Comparison of ENCODE assay signal across 13 mouse cellular contexts in genomic region chr7:126746066-126746465, GRCm38 (mm10). TPM values are rescaled to one million over a fixed set of nuclear protein-coding genes. Genes with fewer than 3 reads are reported as not detected.
DNase-seq lines count a peak whose midpoint lies in the region; ATAC-seq and TF ChIP-seq lines count a peak whose summit lies in the region.
"Had no signal": no experiment of that assay in that cellular context is flagged by ENCODE, and none has a peak within 500 bp of the region (broad histone marks: within the 10 kb centered on the region; RNA-seq: fewer than 3 reads in every experiment).

No protein-coding gene starts in this region.

- intact Hi-C loops in heart, adult 2 months (cut with DNase I), result no loop called here
- intact Hi-C loops in heart, postnatal 14 days (cut with DNase I), result no loop called here

- H3K4me3 ChIP-seq in heart, adult 2 months, result no peak overlapping the region
- peak overlapping the region; percentile 35 for H3K4me3 ChIP-seq in liver, embryonic 13.5 days (replicated peaks)
- no peak overlapping the region for H3K4me3 ChIP-seq in midbrain, embryonic 15.5 days
- H3K4me3 ChIP-seq: limb, embryonic 15.5 days had no signal

- WGBS in heart, adult 2 months, result 62% methylated on average over 12 of the region's 12 CpGs
- WGBS in liver, embryonic 13.5 days (ENCODE audit: insufficient replicate concordance), result 33% methylated on average over 12 of the region's 12 CpGs
- WGBS in midbrain, embryonic 15.5 days, result 89% methylated on average over 12 of the region's 12 CpGs

- no peaks in the 10 kb centered on the region for H3K27me3 ChIP-seq in heart, adult 2 months (ENCODE audit: control insufficient read depth, insufficient read depth, low read length)
- no peaks in the 10 kb centered on the region for H3K27me3 ChIP-seq in liver, embryonic 13.5 days
- H3K27me3 ChIP-seq in midbrain, embryonic 15.5 days (replicated peaks), result no peaks in the 10 kb centered on the region
- H3K27me3 ChIP-seq: limb, embryonic 15.5 days had no signal

- H3K36me3 ChIP-seq in heart, adult 2 months (ENCODE audit: control insufficient read depth, insufficient read depth, low read length), result no peaks in the 10 kb centered on the region
- no peaks in the 10 kb centered on the region for H3K36me3 ChIP-seq in liver, embryonic 13.5 days
- H3K36me3 ChIP-seq in midbrain, embryonic 15.5 days (replicated peaks), result no peaks in the 10 kb centered on the region
- H3K36me3 ChIP-seq: limb, embryonic 15.5 days had no signal

- H3K9me3 ChIP-seq in liver, embryonic 13.5 days (replicated peaks), result no peaks in the 10 kb centered on the region
- no peaks in the 10 kb centered on the region for H3K9me3 ChIP-seq in midbrain, embryonic 15.5 days
- H3K9me3 ChIP-seq: limb, embryonic 15.5 days had no signal

- 0 out of 2 replicates have a peak, but pooled peaks cover 1% of the 10 kb centered on the region for H3K4me1 ChIP-seq in heart, adult 2 months (ENCODE audit: control insufficient read depth, insufficient read depth, low read length)
- H3K4me1 ChIP-seq in liver, embryonic 13.5 days (replicated peaks), result peaks cover 23% of the 10 kb centered on the region
- H3K4me1 ChIP-seq in midbrain, embryonic 15.5 days, result no peaks in the 10 kb centered on the region

- DNase-seq in heart, adult 2 months, result peak in 1 of 2 experiments; percentile 53
- DNase-seq in heart, postnatal 14 days, result no peak
- DNase-seq in brain, adult 2 months (ENCODE audit: low read depth, low spot score), result peak; percentile 74
- DNase-seq in liver, embryonic 13.5 days, result no peak
- DNase-seq in MN1 (ENCODE audit: low spot score), result no peak
- no peak for DNase-seq in urinary bladder, postnatal 10 days (ENCODE audit: low spot score)
- DNase-seq: adrenal gland, postnatal 10 days; cerebellum, postnatal 36 days; kidney, adult 8-10 months; retina, postnatal 1 day had no signal

- peak overlapping the region; percentile 49; the same call in 1 of the 2 replicates for H3K27ac ChIP-seq in heart, adult 2 months
- H3K27ac ChIP-seq in liver, embryonic 13.5 days, result peak overlapping the region; percentile 76
- H3K27ac ChIP-seq in midbrain, embryonic 15.5 days, result no peak overlapping the region
- H3K27ac ChIP-seq: limb, embryonic 15.5 days had no signal

- no peak for TF ChIP-seq CTCF in heart, adult 2 months (IDR thresholded peaks at IDR 0.05)

- peak; percentile 30; the same call in 1 of the 2 replicates for ATAC-seq in liver, embryonic 13.5 days (ENCODE audit: low read depth)
- ATAC-seq in neutrophil, adult 5-6 weeks (ENCODE audit: extremely low read depth, insufficient number of reproducible peaks, low FRiP score, poor library complexity, severe bottlenecking), result peak; percentile 77
- no peak for ATAC-seq in midbrain, embryonic 15.5 days (replicated peaks)

- H3K9ac ChIP-seq in heart, adult 2 months (ENCODE audit: low read depth, low read length), result no peak overlapping the region
- peak overlapping the region; percentile 50 for H3K9ac ChIP-seq in liver, embryonic 13.5 days
- no peak overlapping the region for H3K9ac ChIP-seq in midbrain, embryonic 15.5 days
- H3K9ac ChIP-seq: limb, embryonic 15.5 days had no signal

- no peak for TF ChIP-seq POLR2A in heart, adult 2 months (IDR thresholded peaks at IDR 0.05; ENCODE audit: insufficient read depth, low read depth, low read length)

- no peak for TF ChIP-seq EP300 in heart, adult 2 months (IDR thresholded peaks at IDR 0.05; ENCODE audit: insufficient read depth, low read depth, low read length)

- H3K4me2 ChIP-seq in liver, embryonic 13.5 days, result peak overlapping the region; percentile 32
- no peak overlapping the region for H3K4me2 ChIP-seq in midbrain, embryonic 15.5 days
- H3K4me2 ChIP-seq: limb, embryonic 15.5 days had no signal

- H3K79me2 ChIP-seq in heart, adult 2 months (replicated peaks; ENCODE audit: control insufficient read depth, insufficient read depth, low read length), result no peaks in the 10 kb centered on the region

RNA-seq across cellular contexts. Expression of gene Mapk3, which starts 13.3 kb away (rescaled TPM):
- total RNA-seq in heart, adult 2 months (2021), result 10 to 100 TPM; 45.9 to 53.1 TPM
- polyA plus RNA-seq in heart, adult 2 months (2012; rRNA removed), result 111 and 120 TPM in 2 replicates
- total RNA-seq in heart, postnatal 14 days (2021), result 10 to 100 TPM; 69.8 to 77.4 TPM
- polyA plus RNA-seq in liver, embryonic 13.5 days (2015; fragmentation: Nextera tagmentation; extraction: Ambion mirVana), result 19.0 and 19.3 TPM in 2 replicates
- total RNA-seq in neutrophil, adult 5-6 weeks (2017), result 48.8 and 51.2 TPM in 2 replicates
- polyA plus RNA-seq in midbrain, embryonic 15.5 days (2015; fragmentation: Nextera tagmentation; extraction: Ambion mirVana), result 110 and 111 TPM in 2 replicates

RNA-seq across cellular contexts. Expression of gene Gdpd3, which starts 20.1 kb away (rescaled TPM):
- total RNA-seq in heart, adult 2 months (2021), result 1 to 10 TPM; 1.3 TPM
- polyA plus RNA-seq in heart, adult 2 months (2012; rRNA removed), result 4.3 and 75.7 TPM in 2 replicates
- 1 to 10 TPM; 3.1 to 3.8 TPM for total RNA-seq in heart, postnatal 14 days (2021)
- polyA plus RNA-seq in liver, embryonic 13.5 days (2015; fragmentation: Nextera tagmentation; extraction: Ambion mirVana), result 0.37 and 0.64 TPM in 2 replicates
- total RNA-seq in neutrophil, adult 5-6 weeks (2017), result 25.8 and 26.5 TPM in 2 replicates
- polyA plus RNA-seq in midbrain, embryonic 15.5 days (2015; fragmentation: Nextera tagmentation; extraction: Ambion mirVana), result 2.2 and 2.3 TPM in 2 replicates

RNA-seq across cellular contexts. Expression of gene Ypel3, which starts 30.7 kb away (rescaled TPM):
- 10 to 100 TPM; 60.2 to 89.9 TPM for total RNA-seq in heart, adult 2 months (2021)
- polyA plus RNA-seq in heart, adult 2 months (2012; rRNA removed), result 115 and 144 TPM in 2 replicates
- 10 to 100 TPM; 62.9 to 77.1 TPM for total RNA-seq in heart, postnatal 14 days (2021)
- polyA plus RNA-seq in liver, embryonic 13.5 days (2015; fragmentation: Nextera tagmentation; extraction: Ambion mirVana), result 68.4 and 77.3 TPM in 2 replicates
- 367 and 379 TPM in 2 replicates for total RNA-seq in neutrophil, adult 5-6 weeks (2017)
- 201 and 224 TPM in 2 replicates for polyA plus RNA-seq in midbrain, embryonic 15.5 days (2015; fragmentation: Nextera tagmentation; extraction: Ambion mirVana)

RNA-seq across cellular contexts. Expression of gene Tbx6, which starts 35.2 kb away (rescaled TPM):
- under 1 TPM; 0.44 to 0.66 TPM for total RNA-seq in heart, adult 2 months (2021)
- 2.3 and 2.9 TPM in 2 replicates for polyA plus RNA-seq in heart, adult 2 months (2012; rRNA removed)
- total RNA-seq in heart, postnatal 14 days (2021), result under 1 TPM; 0.44 to 0.62 TPM
- 0.35 and 0.45 TPM in 2 replicates for polyA plus RNA-seq in liver, embryonic 13.5 days (2015; fragmentation: Nextera tagmentation; extraction: Ambion mirVana)
- total RNA-seq in neutrophil, adult 5-6 weeks (2017), result 14.4 and 19.8 TPM in 2 replicates
- polyA plus RNA-seq in midbrain, embryonic 15.5 days (2015; fragmentation: Nextera tagmentation; extraction: Ambion mirVana), result 0.37 and 0.57 TPM in 2 replicates

RNA-seq across cellular contexts. Expression of gene Coro1a, which starts 38.5 kb away (rescaled TPM):
- total RNA-seq in heart, adult 2 months (2021), result 10 to 100 TPM in 1 of 2 experiments, 1 to 10 TPM in 1; 9.8 to 12.1 TPM
- 22.2 and 33.7 TPM in 2 replicates for polyA plus RNA-seq in heart, adult 2 months (2012; rRNA removed)
- 10 to 100 TPM in 1 of 2 experiments, 1 to 10 TPM in 1; 8.8 to 28.1 TPM for total RNA-seq in heart, postnatal 14 days (2021)
- polyA plus RNA-seq in liver, embryonic 13.5 days (2015; fragmentation: Nextera tagmentation; extraction: Ambion mirVana), result 73.1 and 78.7 TPM in 2 replicates
- total RNA-seq in neutrophil, adult 5-6 weeks (2017), result 1,403 and 1,487 TPM in 2 replicates
- polyA plus RNA-seq in midbrain, embryonic 15.5 days (2015; fragmentation: Nextera tagmentation; extraction: Ambion mirVana), result 119 and 127 TPM in 2 replicates
